Mouse (Mus musculus): Measurements from ENCODE around the gene Numa1. TPM values are rescaled to one million over a fixed set of nuclear protein-coding genes. Genes with fewer than 3 reads are reported as not detected.
A peak's percentile ranks its signal among the peaks of the same experiment; 100 is the strongest.
"Not testable (repeated sequence)": the region's sequence is repeated elsewhere in the genome, so short reads cannot be mapped to it uniquely, and the experiment has no call there.

Numa1 gene
- polyA plus RNA-seq, 1 experiment from 2014 or later: 49.3 TPM

- DNase-seq (ENCODE audit: low spot score): no peak
These were observed 3.1 kb downstream of the Numa1 start for GRCm38 (mm10) chr7:101936996-101937395.

- no peak for DNase-seq (ENCODE audit: low spot score)
These were observed 3.7 kb downstream of the Numa1 start for GRCm38 (mm10) chr7:101937569-101937968.

GRCm38 (mm10) chr7:101938348-101938747 is 4.4 kb downstream of the Numa1 start:
- no peak for DNase-seq (ENCODE audit: low spot score)

DNA sequence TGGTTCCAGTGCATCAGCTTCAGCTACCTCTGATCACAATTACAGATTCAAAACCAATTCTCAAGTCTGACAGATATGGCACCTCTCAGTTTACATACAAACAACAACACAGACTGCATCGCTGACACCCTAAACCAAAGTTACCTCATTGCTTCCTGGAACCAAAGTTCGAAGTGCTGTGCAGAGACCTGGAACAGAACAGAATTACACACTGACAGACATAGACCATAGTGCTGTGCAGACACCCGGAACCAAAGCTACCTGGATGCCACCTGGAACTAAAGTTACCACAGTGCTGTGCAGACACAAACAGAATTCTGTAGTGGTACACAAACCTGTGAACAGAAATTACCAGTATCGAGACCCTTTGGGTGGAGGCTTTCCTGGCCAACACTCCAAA is 5.8 kb downstream of the Numa1 start:
- no peak for DNase-seq (ENCODE audit: low spot score)

GRCm38 (mm10) chr7:101949008-101949407 is 15.1 kb downstream of the Numa1 start:
- not testable (repeated sequence) for DNase-seq (ENCODE audit: low spot score)

- no peak for DNase-seq (ENCODE audit: low spot score)
These were observed 17.7 kb downstream of the Numa1 start for GRCm38 (mm10) chr7:101951648-101952047.

- DNase-seq (ENCODE audit: low spot score): no peak
These were observed 18.2 kb downstream of the Numa1 start for GRCm38 (mm10) chr7:101952098-101952497.

GRCm38 (mm10) chr7:101954163-101954562 is 20.3 kb downstream of the Numa1 start:
- DNase-seq (ENCODE audit: low spot score): peak; percentile 39

GRCm38 (mm10) chr7:101955276-101955675 is 21.4 kb downstream of the Numa1 start:
- no peak for DNase-seq (ENCODE audit: low spot score)

GRCm38 (mm10) chr7:101955862-101956261 is 22.0 kb downstream of the Numa1 start:
- no peak for DNase-seq (ENCODE audit: low spot score)

- DNase-seq (ENCODE audit: low spot score): no peak
These were observed 22.6 kb downstream of the Numa1 start for GRCm38 (mm10) chr7:101956481-101956880.

DNA sequence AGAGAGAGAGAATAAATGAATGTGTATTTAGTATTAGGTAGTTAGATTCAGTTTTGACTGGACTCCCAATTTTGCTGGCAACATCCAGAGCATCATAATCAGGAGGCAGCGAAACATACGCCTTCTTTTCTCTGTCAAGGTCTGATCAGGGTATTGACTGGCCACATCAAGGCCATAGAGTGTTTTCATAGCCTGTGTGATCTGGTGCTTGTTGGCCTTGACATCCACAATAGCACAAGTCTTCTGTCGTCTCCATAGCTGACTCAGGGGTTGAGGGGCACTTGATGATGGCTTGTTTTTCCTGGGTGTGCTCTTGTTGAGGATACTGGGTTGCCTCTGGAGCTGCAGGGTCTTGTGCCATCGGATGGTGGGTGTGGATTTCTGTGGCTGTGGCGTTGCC is 23.0 kb downstream of the Numa1 start:
- no peak for DNase-seq (ENCODE audit: low spot score)

DNA sequence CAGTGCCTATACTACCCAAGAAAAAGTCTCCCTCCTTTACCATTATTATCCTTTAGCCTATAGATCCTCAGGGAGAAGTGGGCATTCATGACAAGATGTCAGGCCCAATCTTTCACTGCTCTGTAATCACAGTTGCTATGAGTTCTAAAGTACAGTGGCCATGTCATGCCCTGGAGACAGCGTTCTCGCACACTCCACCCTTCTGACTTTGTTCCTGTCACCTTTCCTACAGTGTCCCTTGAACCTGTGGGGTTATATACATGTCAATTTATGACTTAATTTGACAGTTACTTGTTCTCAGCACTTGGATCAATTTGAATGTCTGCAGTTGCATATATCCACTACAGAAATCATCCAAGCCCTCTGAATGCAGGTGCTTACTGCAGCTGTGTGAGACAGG is 28.9 kb downstream of the Numa1 start:
- no peak for DNase-seq (ENCODE audit: low spot score)

DNA sequence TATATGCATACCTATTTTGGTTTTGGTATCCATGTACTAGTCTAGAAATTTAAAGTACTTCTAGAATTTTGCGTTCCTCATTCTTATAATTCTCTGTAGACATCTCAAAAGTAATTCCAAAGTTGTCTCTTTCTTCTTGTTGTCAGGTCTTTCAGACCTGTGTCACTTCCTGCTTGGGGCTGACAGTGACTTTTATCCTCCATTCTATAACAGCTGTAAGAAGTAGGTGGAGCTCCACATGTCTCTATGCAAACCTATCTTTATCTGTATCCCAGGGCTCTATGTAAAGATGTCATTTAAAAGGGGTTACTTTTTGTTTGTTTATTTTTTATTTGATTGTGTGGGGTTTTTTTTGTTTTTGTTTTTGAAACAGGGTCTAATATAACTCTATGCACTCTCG is 29.7 kb downstream of the Numa1 start:
- DNase-seq (ENCODE audit: low spot score): peak; percentile 57

DNA sequence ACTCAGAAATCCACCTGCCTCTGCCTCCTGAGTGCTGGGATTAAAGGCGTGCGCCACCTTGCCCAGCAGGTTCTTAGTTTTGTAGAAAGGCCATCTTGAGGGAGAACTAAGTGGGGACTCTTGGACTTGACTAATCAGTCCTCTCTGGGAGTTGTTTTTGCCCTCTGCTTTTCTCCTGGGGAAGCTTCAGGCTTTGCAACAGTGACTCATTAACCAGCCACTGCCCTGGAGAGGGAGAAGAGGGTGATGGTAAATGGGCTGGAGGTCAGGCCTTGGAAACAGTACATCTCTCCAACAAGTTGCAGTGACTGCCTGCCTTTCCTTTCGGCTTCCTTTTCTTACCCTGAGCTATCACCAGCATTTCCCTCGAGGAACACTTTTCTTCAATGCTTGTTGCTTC is 30.6 kb downstream of the Numa1 start:
- DNase-seq (ENCODE audit: low spot score): no peak

GRCm38 (mm10) chr7:101965606-101966005 is 31.7 kb downstream of the Numa1 start:
- DNase-seq (ENCODE audit: low spot score): peak; percentile 36

DNA sequence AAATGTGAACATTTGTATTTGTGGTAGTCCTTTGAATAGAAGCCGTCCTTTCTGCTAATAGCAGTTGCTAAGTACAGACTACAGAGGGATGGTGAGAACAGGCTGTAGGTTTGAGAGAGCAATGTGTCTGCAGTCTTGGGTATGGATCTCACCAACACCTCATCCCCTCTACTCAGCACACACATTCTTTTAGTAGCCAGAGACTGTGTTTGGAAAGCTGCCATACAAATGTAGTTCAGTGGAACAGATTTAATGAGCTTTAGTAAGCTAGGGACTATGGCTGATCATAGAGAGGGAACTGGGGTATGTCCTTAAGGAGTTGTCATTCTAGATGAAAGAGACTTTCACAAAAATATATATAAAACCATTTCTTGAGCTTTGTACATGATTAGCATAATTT is 33.3 kb downstream of the Numa1 start:
- no peak for DNase-seq (ENCODE audit: low spot score)

DNA sequence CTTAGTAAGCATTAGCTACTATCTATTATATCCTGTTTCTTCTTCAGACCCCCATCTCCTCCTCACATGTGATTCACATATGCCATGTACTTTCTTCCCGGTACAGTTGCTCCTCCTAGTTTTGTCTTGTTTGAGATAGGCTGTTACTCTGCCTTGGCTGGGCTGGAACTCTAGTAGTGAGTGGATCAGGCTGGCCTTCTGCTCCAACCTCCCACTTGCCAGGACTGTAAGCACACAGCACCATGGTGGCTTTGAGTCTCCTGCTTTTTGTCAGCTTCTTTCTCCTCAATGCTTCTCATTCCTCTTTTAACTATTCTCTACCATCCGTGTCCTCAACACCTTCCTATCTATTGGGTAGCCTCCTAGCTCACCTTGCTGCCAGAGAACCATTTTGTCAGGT is 34.8 kb downstream of the Numa1 start:
- no peak for DNase-seq (ENCODE audit: low spot score)

DNA sequence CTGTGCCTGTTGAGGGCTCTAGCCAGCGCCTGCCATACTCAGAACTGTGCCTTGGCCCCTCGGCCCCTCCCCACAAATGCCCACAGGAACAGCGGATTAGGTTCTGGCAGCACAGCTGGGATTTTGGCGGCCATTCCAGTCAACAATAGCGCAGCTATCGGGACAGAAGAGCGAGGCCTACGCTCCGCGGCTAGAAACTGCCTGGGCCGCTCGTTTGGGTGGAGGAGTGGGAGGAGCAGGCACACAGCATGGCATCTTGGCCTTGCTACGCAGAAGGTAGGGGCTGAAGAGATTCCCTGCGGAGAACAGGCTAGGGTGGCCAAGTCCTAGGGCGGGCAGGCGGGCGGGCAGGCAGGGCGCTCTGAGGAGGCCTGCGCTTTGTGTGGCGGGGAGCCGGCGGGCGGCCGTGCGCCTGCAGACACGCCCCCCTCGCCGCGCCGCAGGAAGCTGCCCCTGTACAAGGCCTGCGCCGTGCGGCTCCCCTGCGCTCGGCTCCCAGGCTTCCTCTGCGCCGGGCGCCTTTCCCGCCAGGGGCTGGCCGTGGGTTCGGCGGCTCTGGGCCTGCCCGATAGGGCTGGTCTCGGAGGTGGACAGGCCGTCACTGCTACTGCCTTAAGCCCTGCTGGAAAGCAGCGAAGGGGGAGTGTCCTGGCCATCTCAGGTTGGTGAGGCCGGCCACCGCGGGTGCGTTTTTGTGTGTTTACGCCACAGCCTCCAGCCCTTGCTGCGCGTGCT is 36.0 kb downstream of the Numa1 start:
- peak; percentile 83 for DNase-seq (ENCODE audit: low spot score)

DNA sequence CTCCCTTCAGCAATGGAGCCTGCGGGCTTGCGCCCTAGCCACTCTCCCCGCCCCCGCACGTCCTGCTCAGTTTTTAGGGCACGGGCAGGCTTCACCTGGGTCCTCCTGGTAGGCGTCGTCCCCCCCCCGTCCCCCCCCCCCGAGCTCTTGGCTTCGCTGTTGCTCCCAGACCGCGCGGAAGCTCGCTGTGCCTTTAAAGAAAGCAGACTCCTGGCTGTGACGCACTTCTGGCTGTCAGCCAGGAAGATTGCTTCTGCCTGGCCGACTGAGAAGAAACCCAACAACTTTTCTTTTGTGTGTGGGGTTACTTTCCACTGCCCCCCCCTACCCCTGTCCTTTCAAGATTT is 36.5 kb downstream of the Numa1 start:
- DNase-seq (ENCODE audit: low spot score): peak; percentile 79

DNA sequence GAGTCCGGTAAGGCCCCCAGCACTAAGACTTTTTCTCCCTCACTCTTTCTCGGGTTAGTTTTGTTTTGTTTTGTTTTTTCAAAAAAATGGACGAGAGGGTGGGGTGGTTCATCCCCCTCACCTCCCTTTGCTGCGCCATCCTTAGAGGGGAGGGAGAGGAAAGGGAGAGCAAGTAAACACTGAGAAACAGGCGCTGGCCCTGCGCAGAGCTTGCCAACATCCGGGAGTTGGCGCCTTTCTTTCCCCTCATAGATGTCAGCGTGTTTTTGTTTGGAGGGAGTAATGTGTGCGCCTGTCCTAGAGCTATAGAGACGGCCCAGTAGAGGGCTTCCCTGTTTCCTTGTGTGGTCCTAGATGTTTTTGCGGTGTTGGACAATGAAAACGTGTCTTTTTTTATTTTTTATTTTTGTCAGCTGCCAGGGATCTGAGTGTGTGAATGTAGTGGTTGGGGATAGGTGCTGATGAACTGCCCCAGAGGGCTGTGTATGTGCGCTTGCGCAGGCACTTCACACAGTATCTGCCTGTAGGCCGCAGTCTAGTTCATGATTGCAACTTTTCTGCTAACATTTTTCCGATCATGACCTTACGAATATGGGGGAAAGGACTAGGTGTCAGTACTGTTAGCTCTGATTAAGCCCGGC is 37.0 kb downstream of the Numa1 start:
- DNase-seq (ENCODE audit: low spot score): peak; percentile 72

DNA sequence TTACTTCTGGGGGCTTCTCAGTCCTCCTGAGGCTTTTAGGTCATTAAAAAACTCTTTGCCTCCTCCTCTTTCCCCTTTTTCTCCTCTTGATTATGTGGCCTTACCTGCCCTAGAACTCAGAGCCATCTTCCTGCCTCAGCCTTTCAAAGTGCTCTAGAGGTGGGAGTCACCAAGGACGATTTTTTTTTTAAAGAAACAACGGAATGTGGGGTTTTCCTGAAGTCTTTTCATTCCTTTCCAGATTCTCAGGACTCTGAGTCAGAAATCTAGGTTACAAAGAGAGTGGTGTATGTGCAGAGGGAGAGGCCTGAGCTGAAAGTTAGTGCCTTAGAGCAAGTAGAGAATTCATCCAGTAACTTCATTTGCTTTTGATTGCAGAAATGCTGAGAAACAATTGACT is 37.8 kb downstream of the Numa1 start:
- no peak for DNase-seq (ENCODE audit: low spot score)

DNA sequence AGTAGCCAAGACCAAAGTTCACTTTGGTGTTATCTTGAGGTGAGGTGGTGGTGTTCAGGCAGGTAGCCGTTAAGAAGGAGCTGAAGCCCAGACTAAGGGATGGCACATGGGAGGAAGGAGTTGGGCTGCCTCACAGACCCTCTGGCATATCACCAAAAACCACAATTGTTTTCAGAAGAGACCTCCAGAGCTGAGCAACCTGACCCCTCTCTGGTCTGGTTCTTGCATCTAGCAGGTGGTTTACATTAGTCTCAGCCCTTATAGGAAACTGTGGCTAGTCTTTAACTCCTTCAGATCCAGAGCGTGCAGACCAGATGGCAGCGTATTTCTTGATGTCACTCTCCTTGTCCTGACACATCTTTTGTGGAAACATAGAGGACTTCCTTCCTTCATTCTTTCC is 39.8 kb downstream of the Numa1 start:
- DNase-seq (ENCODE audit: low spot score): no peak

Measured in thymus, postnatal 0 days (tissue).